Mouse (Mus musculus) kidney, adult 2 months (tissue): ENCODE results near the gene Srp14.

Experiments
- CTCF ChIP-seq: fragments of 200-500 bp; conservative IDR thresholded peaks from 2 replicates; pipeline ENCODE4 v1.5.1; 2011; ENCODE audit warnings: low read depth, mild to moderate bottlenecking, control low read depth, low read length, moderate library complexity, mixed read lengths; ENCODE audit not compliant: insufficient read depth, insufficient read length
- POLR2A ChIP-seq: fragments of 200-500 bp; IDR thresholded peaks from one replicate; pipeline ENCODE4 v1.6.1; 2011; ENCODE audit warnings: low read depth, low read length, control low read depth

DNA sequence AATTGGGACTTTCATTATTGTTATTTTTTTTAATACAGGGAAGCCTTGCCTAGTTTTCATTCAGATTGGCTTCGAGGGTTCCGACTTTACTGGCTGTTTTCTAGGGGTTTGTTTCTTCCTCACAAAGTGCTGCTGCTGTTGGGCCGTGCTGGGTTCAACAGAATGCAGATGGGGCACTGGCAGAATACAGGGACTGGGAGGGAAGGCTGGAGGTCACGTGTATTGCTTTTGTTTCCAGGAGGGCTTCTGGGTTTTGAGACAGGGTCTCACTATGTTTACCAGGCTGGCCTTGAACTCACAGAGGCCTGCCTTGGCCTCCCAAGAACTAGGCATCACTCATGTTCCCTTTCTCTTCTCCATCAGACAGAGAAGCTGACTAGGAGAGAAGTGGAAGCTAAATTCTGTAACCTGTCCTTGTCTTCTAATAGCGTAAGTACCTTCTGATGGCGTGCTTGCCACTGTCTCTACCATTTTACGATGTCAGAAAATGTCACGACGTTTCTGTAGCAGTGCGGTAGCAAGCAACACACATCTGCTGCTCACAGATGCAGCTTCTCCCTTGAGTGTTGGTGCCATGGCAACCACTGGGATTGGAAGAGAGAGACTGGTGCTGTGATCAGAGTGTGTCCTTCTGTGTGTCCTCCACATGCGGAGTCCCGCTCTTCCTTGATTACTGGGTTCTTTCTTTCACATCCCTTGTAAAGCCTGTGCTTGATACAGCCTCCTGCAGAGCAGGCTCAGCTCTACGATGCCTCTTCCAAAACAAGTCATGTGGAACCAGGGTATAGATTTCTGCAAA is 21.8 kb downstream of the Srp14 start:
- TF ChIP-seq CTCF (no peak), POLR2A (no peak)
